In genomic region chr1:136104741-136105140, GRCm38 (mm10) we compare ENCODE assay signal across 26 mouse cellular contexts. TPM values are rescaled to one million over a fixed set of nuclear protein-coding genes. Genes with fewer than 3 reads are reported as not detected.
A peak's percentile ranks its signal among the peaks of the same experiment; 100 is the strongest.
DNase-seq lines count a peak whose midpoint lies in the region; ATAC-seq and TF ChIP-seq lines count a peak whose summit lies in the region.
"Had no signal": no experiment of that assay in that cellular context is flagged by ENCODE, and none has a peak within 500 bp of the region (broad histone marks: within the 10 kb centered on the region; RNA-seq: fewer than 3 reads in every experiment).

No protein-coding gene starts in this region.

- no peaks in the 10 kb centered on the region for H3K27me3 ChIP-seq in forebrain, embryonic 15.5 days
- no peaks in the 10 kb centered on the region for H3K27me3 ChIP-seq in forebrain, postnatal 0 days (ENCODE audit: insufficient read depth, low read length)
- no peaks in the 10 kb centered on the region for H3K27me3 ChIP-seq in hindbrain, embryonic 12.5 days
- H3K27me3 ChIP-seq in hindbrain, embryonic 13.5 days = 0 out of 2 replicates have a peak, but pooled peaks cover 3% of the 10 kb centered on the region
- no peaks in the 10 kb centered on the region for H3K27me3 ChIP-seq in hindbrain, embryonic 14.5 days (ENCODE audit: control insufficient read depth, insufficient read depth, low read length)
- no peaks in the 10 kb centered on the region for H3K27me3 ChIP-seq in midbrain, embryonic 14.5 days (ENCODE audit: control insufficient read depth, insufficient read depth, low read length)
- H3K27me3 ChIP-seq: embryonic facial prominence, embryonic 13.5 days; liver, embryonic 13.5 days had no signal

- peaks cover 35% of the 10 kb centered on the region for H3K4me1 ChIP-seq in forebrain, embryonic 15.5 days
- peaks cover 13% of the 10 kb centered on the region for H3K4me1 ChIP-seq in forebrain, postnatal 0 days (ENCODE audit: insufficient read depth)
- peaks cover 18% of the 10 kb centered on the region for H3K4me1 ChIP-seq in hindbrain, embryonic 12.5 days
- H3K4me1 ChIP-seq in hindbrain, embryonic 13.5 days (replicated peaks) = peaks cover 40% of the 10 kb centered on the region
- H3K4me1 ChIP-seq in hindbrain, embryonic 14.5 days (replicated peaks; ENCODE audit: control insufficient read depth, insufficient read depth, low read length) = peaks cover 5% of the 10 kb centered on the region
- H3K4me1 ChIP-seq in midbrain, embryonic 14.5 days (ENCODE audit: control insufficient read depth, insufficient read depth, low read length) = no peaks in the 10 kb centered on the region
- H3K4me1 ChIP-seq: lung, embryonic 15.5 days had no signal

- no peak overlapping the region for H3K4me2 ChIP-seq in forebrain, embryonic 15.5 days (replicated peaks)
- no peak overlapping the region for H3K4me2 ChIP-seq in forebrain, postnatal 0 days (ENCODE audit: low read depth)
- no peak overlapping the region for H3K4me2 ChIP-seq in hindbrain, embryonic 12.5 days (replicated peaks)
- no peak overlapping the region for H3K4me2 ChIP-seq in hindbrain, embryonic 13.5 days
- no peak overlapping the region for H3K4me2 ChIP-seq in hindbrain, embryonic 14.5 days (replicated peaks)
- no peak overlapping the region for H3K4me2 ChIP-seq in midbrain, embryonic 14.5 days (ENCODE audit: low read length)
- H3K4me2 ChIP-seq: embryonic facial prominence, embryonic 13.5 days; liver, embryonic 13.5 days; lung, embryonic 15.5 days had no signal

- no peaks in the 10 kb centered on the region for H3K9me3 ChIP-seq in forebrain, embryonic 15.5 days
- no peaks in the 10 kb centered on the region for H3K9me3 ChIP-seq in forebrain, postnatal 0 days (ENCODE audit: low read length)
- no peaks in the 10 kb centered on the region for H3K9me3 ChIP-seq in hindbrain, embryonic 12.5 days (replicated peaks)
- H3K9me3 ChIP-seq in hindbrain, embryonic 13.5 days = no peaks in the 10 kb centered on the region
- H3K9me3 ChIP-seq in hindbrain, embryonic 14.5 days (ENCODE audit: control insufficient read depth, low read length) = no peaks in the 10 kb centered on the region
- H3K9me3 ChIP-seq in midbrain, embryonic 14.5 days (ENCODE audit: control insufficient read depth, low read length) = no peaks in the 10 kb centered on the region
- H3K9me3 ChIP-seq: embryonic facial prominence, embryonic 13.5 days; liver, embryonic 13.5 days; lung, embryonic 15.5 days had no signal

- WGBS in forebrain, embryonic 15.5 days = 41% methylated on average over 4 of the region's 4 CpGs
- 28% methylated on average over 4 of the region's 4 CpGs for WGBS in forebrain, postnatal 0 days
- 37% methylated on average over 4 of the region's 4 CpGs for WGBS in hindbrain, embryonic 12.5 days
- WGBS in hindbrain, embryonic 13.5 days = 45% methylated on average over 4 of the region's 4 CpGs
- WGBS in hindbrain, embryonic 14.5 days = 40% methylated on average over 4 of the region's 4 CpGs
- WGBS in midbrain, embryonic 14.5 days = 39% methylated on average over 4 of the region's 4 CpGs

- no peak overlapping the region for H3K9ac ChIP-seq in forebrain, embryonic 15.5 days (replicated peaks)
- no peak overlapping the region for H3K9ac ChIP-seq in forebrain, postnatal 0 days
- no peak overlapping the region for H3K9ac ChIP-seq in hindbrain, embryonic 12.5 days
- no peak overlapping the region for H3K9ac ChIP-seq in hindbrain, embryonic 13.5 days
- H3K9ac ChIP-seq in hindbrain, embryonic 14.5 days = 0 out of 2 replicates have a peak overlapping the region, but pooled peaks have one; percentile 6
- no peak overlapping the region for H3K9ac ChIP-seq in midbrain, embryonic 14.5 days (replicated peaks; ENCODE audit: low read length)
- H3K9ac ChIP-seq: embryonic facial prominence, embryonic 13.5 days; liver, embryonic 13.5 days; lung, embryonic 15.5 days had no signal

- H3K36me3 ChIP-seq in forebrain, embryonic 15.5 days = no peaks in the 10 kb centered on the region
- no peaks in the 10 kb centered on the region for H3K36me3 ChIP-seq in forebrain, postnatal 0 days (ENCODE audit: insufficient read depth)
- H3K36me3 ChIP-seq in hindbrain, embryonic 12.5 days = no peaks in the 10 kb centered on the region
- H3K36me3 ChIP-seq in hindbrain, embryonic 13.5 days = no peaks in the 10 kb centered on the region
- H3K36me3 ChIP-seq in hindbrain, embryonic 14.5 days (replicated peaks; ENCODE audit: control insufficient read depth, insufficient read depth) = no peaks in the 10 kb centered on the region
- no peaks in the 10 kb centered on the region for H3K36me3 ChIP-seq in midbrain, embryonic 14.5 days (ENCODE audit: control insufficient read depth, insufficient read depth, low read length)
- H3K36me3 ChIP-seq: embryonic facial prominence, embryonic 13.5 days; liver, embryonic 13.5 days; lung, embryonic 15.5 days had no signal

- peak overlapping the region; percentile 89 for H3K27ac ChIP-seq in forebrain, embryonic 15.5 days (replicated peaks)
- H3K27ac ChIP-seq in forebrain, postnatal 0 days (ENCODE audit: low read depth, low read length) = no peak overlapping the region
- no peak overlapping the region for H3K27ac ChIP-seq in hindbrain, embryonic 12.5 days
- H3K27ac ChIP-seq in hindbrain, embryonic 13.5 days = no peak overlapping the region
- no peak overlapping the region for H3K27ac ChIP-seq in hindbrain, embryonic 14.5 days
- H3K27ac ChIP-seq in midbrain, embryonic 14.5 days (replicated peaks; ENCODE audit: low read depth, low read length) = no peak overlapping the region
- H3K27ac ChIP-seq: embryonic facial prominence, embryonic 13.5 days; heart, adult 2 months; kidney, postnatal 0 days; liver, embryonic 13.5 days; lung, embryonic 15.5 days; macrophage; stomach, postnatal 0 days had no signal

- no peak for TF ChIP-seq CTCF in forebrain, postnatal 0 days (IDR thresholded peaks at IDR 0.05; ENCODE audit: low read depth)

- ATAC-seq in forebrain, embryonic 15.5 days (replicated peaks) = no peak
- no peak for ATAC-seq in forebrain, postnatal 0 days
- 0 out of 2 replicates have a peak, but pooled peaks have one; percentile 17 for ATAC-seq in hindbrain, embryonic 12.5 days (ENCODE audit: low FRiP score)
- ATAC-seq in hindbrain, embryonic 13.5 days (ENCODE audit: low FRiP score) = no peak
- ATAC-seq in hindbrain, embryonic 14.5 days (ENCODE audit: low FRiP score) = no peak
- ATAC-seq in midbrain, embryonic 14.5 days (ENCODE audit: low FRiP score, low TSS enrichment) = no peak
- ATAC-seq: intestine, postnatal 0 days; Patski had no signal

- no peak for DNase-seq in forebrain, postnatal 0 days
- peak; percentile 37 for DNase-seq in hindbrain, embryonic 14.5 days (ENCODE audit: low spot score)
- peak; percentile 49 for DNase-seq in midbrain, embryonic 14.5 days
- no peak for DNase-seq in ovary, postnatal 36 days (ENCODE audit: low spot score)
- no peak for DNase-seq in ovary, adult 18-20 months (ENCODE audit: low spot score)
- DNase-seq: adrenal gland, postnatal 25 days; B cell, adult 2 months; cerebellum, adult 2 months; heart, adult 2 months; heart, postnatal 36 days; layer of hippocampus, postnatal 36 days; liver, embryonic 13.5 days; right cerebral cortex, postnatal 14 days had no signal

- no peak overlapping the region for H3K4me3 ChIP-seq in forebrain, embryonic 15.5 days
- H3K4me3 ChIP-seq in forebrain, postnatal 0 days (ENCODE audit: low read depth, low read length) = no peak overlapping the region
- H3K4me3 ChIP-seq in hindbrain, embryonic 12.5 days = no peak overlapping the region
- no peak overlapping the region for H3K4me3 ChIP-seq in hindbrain, embryonic 13.5 days
- H3K4me3 ChIP-seq in hindbrain, embryonic 14.5 days (replicated peaks; ENCODE audit: low read length) = no peak overlapping the region
- no peak overlapping the region for H3K4me3 ChIP-seq in midbrain, embryonic 14.5 days (replicated peaks; ENCODE audit: low read depth, low read length)
- H3K4me3 ChIP-seq: embryonic facial prominence, embryonic 13.5 days; heart, adult 2 months; liver, embryonic 13.5 days; lung, embryonic 15.5 days had no signal

RNA-seq across cellular contexts. Expression of gene Kif21b, which starts 26.4 kb away (rescaled TPM):
- 71.9 and 75.0 TPM in 2 replicates for polyA plus RNA-seq in forebrain, embryonic 15.5 days (2015; fragmentation: Nextera tagmentation; extraction: Ambion mirVana)
- total RNA-seq in forebrain, postnatal 0 days (2014; rRNA removed) = 120 and 135 TPM in 2 replicates
- 24.8 and 29.2 TPM in 2 replicates for polyA plus RNA-seq in forebrain, postnatal 0 days (2015; fragmentation: Nextera tagmentation; extraction: Ambion mirVana)
- 39.1 and 44.7 TPM in 2 replicates for polyA plus RNA-seq in hindbrain, embryonic 12.5 days (2016; fragmentation: Nextera tagmentation; extraction: Ambion mirVana)
- 43.7 and 44.2 TPM in 2 replicates for polyA plus RNA-seq in hindbrain, embryonic 13.5 days (2015; fragmentation: Nextera tagmentation; extraction: Ambion mirVana)
- polyA plus RNA-seq in hindbrain, embryonic 14.5 days (2014; fragmentation: Nextera tagmentation; extraction: Ambion mirVana) = 49.4 and 51.7 TPM in 2 replicates
- polyA plus RNA-seq in midbrain, embryonic 14.5 days (2014; fragmentation: Nextera tagmentation; extraction: Ambion mirVana) = 56.4 and 65.9 TPM in 2 replicates

RNA-seq across cellular contexts. Expression of gene Cacna1s, which starts 52.2 kb away (rescaled TPM):
- polyA plus RNA-seq in forebrain, embryonic 15.5 days (2015; fragmentation: Nextera tagmentation; extraction: Ambion mirVana) = 0.47 and 0.54 TPM in 2 replicates
- 0.62 and 1.1 TPM in 2 replicates for total RNA-seq in forebrain, postnatal 0 days (2014; rRNA removed)
- 0.30 and 1.1 TPM in 2 replicates for polyA plus RNA-seq in forebrain, postnatal 0 days (2015; fragmentation: Nextera tagmentation; extraction: Ambion mirVana)
- polyA plus RNA-seq in hindbrain, embryonic 12.5 days (2016; fragmentation: Nextera tagmentation; extraction: Ambion mirVana) = 0.18 and 1.3 TPM in 2 replicates
- polyA plus RNA-seq in hindbrain, embryonic 13.5 days (2015; fragmentation: Nextera tagmentation; extraction: Ambion mirVana) = 0.10 and 0.29 TPM in 2 replicates
- polyA plus RNA-seq in hindbrain, embryonic 14.5 days (2014; fragmentation: Nextera tagmentation; extraction: Ambion mirVana) = 0.13 and 0.17 TPM in 2 replicates
- not detected in 2 replicates for polyA plus RNA-seq in midbrain, embryonic 14.5 days (2014; fragmentation: Nextera tagmentation; extraction: Ambion mirVana)
- polyA plus RNA-seq: macrophage; Patski; stomach, postnatal 0 days had no signal

RNA-seq across cellular contexts. Expression of gene Ascl5, which starts 54.1 kb away (rescaled TPM):
- polyA plus RNA-seq in forebrain, embryonic 15.5 days (2015; fragmentation: Nextera tagmentation; extraction: Ambion mirVana) = 0.60 TPM in 1 of 2 replicates, not detected in the other
- 0.46 TPM in 1 of 2 replicates, not detected in the other for total RNA-seq in forebrain, postnatal 0 days (2014; rRNA removed)
- 0.36 and 0.90 TPM in 2 replicates for polyA plus RNA-seq in forebrain, postnatal 0 days (2015; fragmentation: Nextera tagmentation; extraction: Ambion mirVana)
- polyA plus RNA-seq in hindbrain, embryonic 12.5 days (2016; fragmentation: Nextera tagmentation; extraction: Ambion mirVana) = not detected in 2 replicates
- not detected in 2 replicates for polyA plus RNA-seq in hindbrain, embryonic 13.5 days (2015; fragmentation: Nextera tagmentation; extraction: Ambion mirVana)
- not detected in 2 replicates for polyA plus RNA-seq in hindbrain, embryonic 14.5 days (2014; fragmentation: Nextera tagmentation; extraction: Ambion mirVana)
- polyA plus RNA-seq in midbrain, embryonic 14.5 days (2014; fragmentation: Nextera tagmentation; extraction: Ambion mirVana) = not detected in 2 replicates
- total RNA-seq: adrenal gland, postnatal 25 days; gastrocnemius, adult 8-10 months; heart, adult 2 months; heart, postnatal 36 days; layer of hippocampus, adult 18-20 months; layer of hippocampus, postnatal 36 days had no signal
- polyA plus RNA-seq: cerebellum, adult 2 months; heart, adult 2 months; intestine, postnatal 0 days; kidney, postnatal 0 days; limb, embryonic 11.5 days; liver, embryonic 13.5 days; lung, embryonic 15.5 days; macrophage; Patski had no signal

Comparison
In these comparisons a context has a peak if more than half of its experiments do, and no peak if none do; other contexts are left out.
1. DNase-seq: peak in hindbrain, embryonic 14.5 days (single experiment) and midbrain, embryonic 14.5 days (single experiment); none in forebrain, postnatal 0 days (single experiment), ovary, postnatal 36 days (single experiment) and ovary, adult 18-20 months (single experiment).